Comparison of ENCODE assay signal across 9 mouse cellular contexts in genomic region chrX:153007685-153008047, GRCm38 (mm10). TPM values are rescaled to one million over a fixed set of nuclear protein-coding genes. Genes with fewer than 3 reads are reported as not detected.
DNase-seq lines count a peak whose midpoint lies in the region; ATAC-seq and TF ChIP-seq lines count a peak whose summit lies in the region.
"Had no signal": no experiment of that assay in that cellular context is flagged by ENCODE, and none has a peak within 500 bp of the region (broad histone marks: within the 10 kb centered on the region; RNA-seq: fewer than 3 reads in every experiment).

No protein-coding gene starts in this region.

- no peak for DNase-seq in kidney, adult 2 months
- DNase-seq in kidney, adult 8-10 months: no peak
- DNase-seq in hindbrain, embryonic 11.5 days (ENCODE audit: low spot score): no peak
- no peak for DNase-seq in midbrain, embryonic 10.5 days (ENCODE audit: low spot score)
- no peak for DNase-seq in layer of hippocampus, adult 18-20 months (ENCODE audit: low spot score in 2 of 2)
- no peak for DNase-seq in urinary bladder, adult 2 months (ENCODE audit: low spot score)

- H3K9ac ChIP-seq in hindbrain, embryonic 11.5 days (ENCODE audit: low read depth, low read length): peak overlapping the region; percentile 57

- H3K36me3 ChIP-seq in kidney, adult 2 months (ENCODE audit: control insufficient read depth, insufficient read depth, low read length): no peaks in the 10 kb centered on the region
- H3K36me3 ChIP-seq in hindbrain, embryonic 11.5 days (ENCODE audit: control insufficient read depth, insufficient read depth, low read length): no peaks in the 10 kb centered on the region
- peaks cover 7% of the 10 kb centered on the region for H3K36me3 ChIP-seq in midbrain, embryonic 10.5 days

- H3K4me2 ChIP-seq in hindbrain, embryonic 11.5 days (replicated peaks; ENCODE audit: low read depth, low read length): peak overlapping the region; percentile 52

- H3K27me3 ChIP-seq in kidney, adult 2 months (replicated peaks; ENCODE audit: control insufficient read depth, insufficient read depth, low read length): no peaks in the 10 kb centered on the region
- 0 out of 2 replicates have a peak, but pooled peaks cover 2% of the 10 kb centered on the region for H3K27me3 ChIP-seq in hindbrain, embryonic 11.5 days (ENCODE audit: control insufficient read depth, insufficient read depth, low read length)
- peaks cover 53% of the 10 kb centered on the region for H3K27me3 ChIP-seq in midbrain, embryonic 10.5 days (ENCODE audit: low read depth, poor library complexity, severe bottlenecking)

- TF ChIP-seq CTCF in kidney, adult 2 months (conservative IDR thresholded peaks at IDR 0.05; ENCODE audit: insufficient read depth, insufficient read length, low read depth, low read length): no peak

- H3K4me1 ChIP-seq in kidney, adult 2 months (ENCODE audit: control insufficient read depth, insufficient read depth, low read length): no peaks in the 10 kb centered on the region
- no peaks in the 10 kb centered on the region for H3K4me1 ChIP-seq in brown adipose tissue, adult 24 weeks (ENCODE audit: control insufficient read depth, insufficient read depth, insufficient read length, low read length)
- no peaks in the 10 kb centered on the region for H3K4me1 ChIP-seq in hindbrain, embryonic 11.5 days (replicated peaks; ENCODE audit: control insufficient read depth, insufficient read depth, low read length)
- H3K4me1 ChIP-seq in midbrain, embryonic 10.5 days: no peaks in the 10 kb centered on the region; the same call in 1 of the 2 replicates

- no peaks in the 10 kb centered on the region for H3K9me3 ChIP-seq in hindbrain, embryonic 11.5 days (ENCODE audit: control insufficient read depth, low read length)
- no peaks in the 10 kb centered on the region for H3K9me3 ChIP-seq in midbrain, embryonic 10.5 days (replicated peaks)

- WGBS in kidney, adult 2 months: 18% methylated on average over 9 of the region's 9 CpGs
- WGBS in hindbrain, embryonic 11.5 days: 30% methylated on average over 9 of the region's 9 CpGs
- WGBS in midbrain, embryonic 10.5 days: 35% methylated on average over 9 of the region's 9 CpGs

- ATAC-seq in hindbrain, embryonic 11.5 days (ENCODE audit: low FRiP score): 0 out of 2 replicates have a peak, but pooled peaks have one; percentile 13
- ATAC-seq in granulocyte monocyte progenitor cell, adult 5-6 weeks (replicated peaks; ENCODE audit: poor library complexity, severe bottlenecking): no peak

- peak overlapping the region; percentile 89; the same call in 1 of the 2 replicates for H3K4me3 ChIP-seq in kidney, adult 2 months (ENCODE audit: insufficient read depth, low read depth, low read length)
- peak overlapping the region; percentile 45 for H3K4me3 ChIP-seq in brown adipose tissue, adult 24 weeks (ENCODE audit: insufficient read depth, low read depth, low read length)
- peak overlapping the region; percentile 53 for H3K4me3 ChIP-seq in hindbrain, embryonic 11.5 days (ENCODE audit: low read depth, low read length)
- H3K4me3 ChIP-seq in midbrain, embryonic 10.5 days: peak overlapping the region; percentile 65

- no peak for TF ChIP-seq POLR2A in kidney, adult 2 months (IDR thresholded peaks at IDR 0.05; ENCODE audit: low read depth, low read length)

- H3K27ac ChIP-seq in kidney, adult 2 months (ENCODE audit: insufficient read depth, low read depth, low read length): no peak overlapping the region
- no peak overlapping the region for H3K27ac ChIP-seq in brown adipose tissue, adult 24 weeks (replicated peaks; ENCODE audit: low read depth, low read length)
- H3K27ac ChIP-seq in hindbrain, embryonic 11.5 days (ENCODE audit: low read depth, low read length): no peak overlapping the region
- peak overlapping the region; percentile 91 for H3K27ac ChIP-seq in midbrain, embryonic 10.5 days (replicated peaks)

RNA-seq across cellular contexts. Expression of gene Usp51, which starts 1.4 kb away (rescaled TPM):
- polyA plus RNA-seq in kidney, adult 2 months (2012; rRNA removed): not detected in 2 replicates
- polyA plus RNA-seq in brown adipose tissue, adult 24 weeks (2012; ENCODE audit: insufficient read depth, insufficient read length, missing spikeins): not detected in 2 replicates
- 3.7 and 3.8 TPM in 2 replicates for polyA plus RNA-seq in hindbrain, embryonic 11.5 days (2014; fragmentation: Nextera tagmentation; extraction: Ambion mirVana)
- polyA plus RNA-seq in midbrain, embryonic 10.5 days (2016; fragmentation: Nextera tagmentation; extraction: Ambion mirVana): 7.1 and 9.3 TPM in 2 replicates
- 0.52 TPM in 1 of 2 replicates, not detected in the other for total RNA-seq in granulocyte monocyte progenitor cell, adult 5-6 weeks (2014; fragmentation: Nextera tagmentation)
- 0.67 and 0.82 TPM in 2 replicates for total RNA-seq in granulocyte monocyte progenitor cell, adult 5-6 weeks (2017)
- total RNA-seq in layer of hippocampus, adult 18-20 months (2021): 1 to 10 TPM; 1.8 to 2.8 TPM
- polyA plus RNA-seq in urinary bladder, adult 2 months (2012; rRNA removed): 0.03 and 0.06 TPM in 2 replicates
- total RNA-seq: MEL had no signal

RNA-seq across cellular contexts. Expression of gene Mageh1, which starts 29.7 kb away (rescaled TPM):
- 6.0 and 7.7 TPM in 2 replicates for polyA plus RNA-seq in kidney, adult 2 months (2012; rRNA removed)
- polyA plus RNA-seq in brown adipose tissue, adult 24 weeks (2012; ENCODE audit: insufficient read depth, insufficient read length, missing spikeins): 5.4 and 7.5 TPM in 2 replicates
- 75.6 and 96.6 TPM in 2 replicates for polyA plus RNA-seq in hindbrain, embryonic 11.5 days (2014; fragmentation: Nextera tagmentation; extraction: Ambion mirVana)
- 95.0 and 109 TPM in 2 replicates for polyA plus RNA-seq in midbrain, embryonic 10.5 days (2016; fragmentation: Nextera tagmentation; extraction: Ambion mirVana)
- 0.24 TPM in 1 of 2 replicates, not detected in the other for total RNA-seq in granulocyte monocyte progenitor cell, adult 5-6 weeks (2014; fragmentation: Nextera tagmentation)
- total RNA-seq in granulocyte monocyte progenitor cell, adult 5-6 weeks (2017): 0.10 and 0.78 TPM in 2 replicates
- 10 to 100 TPM; 52.9 to 58.3 TPM for total RNA-seq in layer of hippocampus, adult 18-20 months (2021)
- polyA plus RNA-seq in urinary bladder, adult 2 months (2012; rRNA removed): 25.4 and 29.9 TPM in 2 replicates
- total RNA-seq: MEL had no signal
